Mouse (Mus musculus) heart, adult 2 months (tissue): Measurements from ENCODE around the gene Cd86. TPM values are rescaled to one million over a fixed set of nuclear protein-coding genes. Genes with fewer than 3 reads are reported as not detected.

Experiments used
- DNase-seq, 2 experiments: peaks; one replicate each; pipeline ENCODE4 v3.0.0; 2021
- H3K27ac ChIP-seq: fragments of 200-600 bp; 2 replicates; pipeline ENCODE4 v1.8.1; 2022
- H3K27me3 ChIP-seq: fragments of 200-500 bp; 2 replicates; pipeline ENCODE4 v1.6.1; 2012; ENCODE audit warnings: mild to moderate bottlenecking, low read length, inconsistent platforms, mixed read lengths; ENCODE audit not compliant: control insufficient read depth, insufficient read depth
- H3K36me3 ChIP-seq: fragments of 200-500 bp; 2 replicates; pipeline ENCODE4 v1.6.1; 2012; ENCODE audit warnings: low read length, inconsistent platforms; ENCODE audit not compliant: control insufficient read depth, insufficient read depth
- H3K4me1 ChIP-seq: fragments of 200-500 bp; 2 replicates; pipeline ENCODE4 v1.6.1; 2011; ENCODE audit warnings: low read length; ENCODE audit not compliant: control insufficient read depth, insufficient read depth
- H3K4me3 ChIP-seq: fragments of 200-600 bp; 2 replicates; pipeline ENCODE4 v1.8.1; 2022
- H3K79me2 ChIP-seq: fragments of 200-500 bp; replicated peaks from 2 replicates; pipeline ENCODE4 v1.6.1; 2012; ENCODE audit warnings: mild to moderate bottlenecking, inconsistent platforms, low read length, moderate library complexity, mixed read lengths; ENCODE audit not compliant: control insufficient read depth, insufficient read depth
- H3K9ac ChIP-seq: fragments of 200-500 bp; 2 replicates; pipeline ENCODE4 v1.6.1; 2012; ENCODE audit warnings: low read depth, mild to moderate bottlenecking, control low read depth, inconsistent platforms, low read length, mixed read lengths
- CTCF ChIP-seq: fragments of 200-600 bp; IDR thresholded peaks from 2 replicates; pipeline ENCODE4 v1.8.1; 2022; ENCODE audit warnings: antibody characterized with exemption, mild to moderate bottlenecking, moderate library complexity
- EP300 ChIP-seq: fragments of 200-500 bp; IDR thresholded peaks from 2 replicates; pipeline ENCODE4 v1.6.1; 2011; ENCODE audit warnings: low read depth, low read length, control low read depth; ENCODE audit not compliant: insufficient read depth
- POLR2A ChIP-seq: fragments of 200-500 bp; IDR thresholded peaks from 2 replicates; pipeline ENCODE4 v1.6.1; 2011; ENCODE audit warnings: mild to moderate bottlenecking, low read depth, low read length, control low read depth; ENCODE audit not compliant: insufficient read depth
- WGBS: fragments of 180-500 bp; shearing (Covaris S2); methylation state at CpG from one replicate; pipeline ENCODE4 v1.1.7; 2018; 5-methylcytosine and 5-hydroxymethylcytosine counted together
- intact Hi-C: fragments of 180-260 bp; cut with DNase I; formaldehyde crosslinking; loops from one replicate; pipeline ENCODE4 v1.15.1; 2025
- polyA plus RNA-seq: library from polyadenylated mRNA; depleted of rRNA; stranded (reverse); fragments of >200 nt; gene quantifications from 2 replicates; pipeline ENCODE4 v1.2.3, GENCODE M21; 2012
- total RNA-seq, 2 experiments: library from RNA; stranded (reverse); gene quantifications; 2 replicates each; pipeline ENCODE4 v1.2.3; 2021

The Cd86 gene
- total and polyA plus RNA-seq, 3 experiments, result 1.00 to 1.4 (median 1.1) TPM

- Histone ChIP-seq H3K27ac (no peak overlapping the region), H3K9ac (no peak overlapping the region), H3K79me2 (no peaks in the 10 kb centered on the region), H3K36me3 (no peaks in the 10 kb centered on the region), H3K4me3 (no peak overlapping the region), H3K4me1 (no peaks in the 10 kb centered on the region; the same call in 1 of the 2 replicates), H3K27me3 (no peaks in the 10 kb centered on the region)
- 68% methylated on average over 4 of the region's 4 CpGs for WGBS
- TF ChIP-seq CTCF, result no peak
- no peak for TF ChIP-seq EP300
- TF ChIP-seq POLR2A, result no peak
- intact Hi-C loops, result no loop called here
- DNase-seq, result no peak
These were observed 67.6 kb downstream of the Cd86 start for GRCm38 (mm10) chr16:36598265-36598664.

DNA sequence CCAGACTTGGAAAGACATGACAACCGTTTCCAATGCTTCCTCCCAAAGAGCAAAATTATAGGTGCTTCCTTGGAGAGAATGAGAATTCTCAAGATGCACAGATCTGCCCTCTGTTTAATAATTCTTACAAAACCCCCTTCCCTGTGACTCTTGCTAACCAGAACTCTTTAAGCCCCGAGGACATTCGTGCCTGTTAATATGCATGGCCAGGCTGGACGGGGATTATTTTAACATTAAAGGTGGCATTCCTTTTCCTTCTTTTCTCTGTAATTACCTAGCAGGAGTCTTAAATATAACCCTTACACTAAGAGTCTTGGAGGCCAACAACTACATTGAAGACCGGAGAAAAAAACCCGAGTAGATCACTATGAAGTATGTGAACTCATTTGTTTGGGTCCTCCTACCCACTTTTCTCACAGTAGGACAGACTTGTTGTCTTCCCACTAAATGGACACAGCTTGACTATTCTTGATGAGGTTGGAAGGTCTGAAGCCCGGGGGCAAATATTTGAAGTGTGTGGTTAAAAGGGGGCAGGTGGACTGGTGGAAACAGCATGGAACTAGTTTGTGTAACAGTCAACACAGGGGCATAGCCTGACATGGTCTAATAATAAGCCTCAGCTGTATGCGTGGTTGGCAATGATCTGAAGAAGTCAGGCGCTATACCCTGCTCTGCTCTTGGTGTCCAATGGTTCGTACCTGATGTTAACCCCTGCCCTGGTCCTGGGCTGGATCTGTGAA, 69.0 kb downstream of the Cd86 start:
- TF ChIP-seq EP300, result no peak
- no peak for TF ChIP-seq CTCF
- no peak for TF ChIP-seq POLR2A
- no peak overlapping the region for H3K9ac ChIP-seq
- no peak for DNase-seq
- H3K36me3 ChIP-seq, result no peaks in the 10 kb centered on the region
- 90% methylated on average over 10 of the region's 10 CpGs for WGBS
- H3K27ac ChIP-seq, result no peak overlapping the region
- no peaks in the 10 kb centered on the region for H3K27me3 ChIP-seq
- no peaks in the 10 kb centered on the region; the same call in 1 of the 2 replicates for H3K4me1 ChIP-seq
- no peaks in the 10 kb centered on the region for H3K79me2 ChIP-seq
- no peak overlapping the region for H3K4me3 ChIP-seq
- intact Hi-C loops, result no loop called here

- TF ChIP-seq CTCF (no peak), POLR2A (no peak), EP300 (no peak)
- intact Hi-C loops, result no loop called here
- WGBS, result 91% methylated on average over 1 of the region's 1 CpGs
These were observed 76.0 kb downstream of the Cd86 start for GRCm38 (mm10) chr16:36589898-36590297.

DNA sequence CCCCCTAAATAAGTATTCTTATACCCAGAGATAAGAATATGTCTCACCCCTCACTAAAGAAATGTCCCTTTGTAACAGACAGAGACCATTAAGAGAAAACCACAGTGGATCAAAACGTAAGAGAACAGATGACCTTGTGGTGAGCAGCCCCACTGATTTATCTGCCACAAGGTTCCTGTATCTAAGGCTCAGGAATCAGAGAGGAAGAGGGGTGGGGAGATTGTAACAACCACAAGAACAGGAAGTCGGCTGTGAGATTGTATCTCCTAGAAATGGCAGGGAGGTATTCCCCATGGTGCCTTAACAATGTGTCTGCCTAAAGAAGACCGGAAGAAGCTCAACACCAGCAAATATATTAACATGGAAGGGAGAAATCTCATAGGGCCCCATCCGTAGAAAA, 77.9 kb downstream of the Cd86 start:
- TF ChIP-seq POLR2A (no peak), EP300 (no peak), CTCF (no peak)
- DNase-seq, result no peak
- 33% methylated on average over 4 of the region's 4 CpGs for WGBS
- Histone ChIP-seq H3K79me2 (no peaks in the 10 kb centered on the region), H3K4me1 (no peaks in the 10 kb centered on the region), H3K4me3 (no peak overlapping the region), H3K9ac (no peak overlapping the region), H3K36me3 (no peaks in the 10 kb centered on the region), H3K27me3 (no peaks in the 10 kb centered on the region), H3K27ac (no peak overlapping the region)
- intact Hi-C loops, result no loop called here

More at GRCm38 (mm10) chr16:36589898-36590297, 76.0 kb downstream of the Cd86 start:
- Histone ChIP-seq H3K4me3 (no peak overlapping the region), H3K27me3 (no peaks in the 10 kb centered on the region), H3K9ac (no peak overlapping the region), H3K27ac (no peak overlapping the region), H3K36me3 (no peaks in the 10 kb centered on the region), H3K4me1 (no peaks in the 10 kb centered on the region), H3K79me2 (no peaks in the 10 kb centered on the region)
- no peak for DNase-seq

DNA sequence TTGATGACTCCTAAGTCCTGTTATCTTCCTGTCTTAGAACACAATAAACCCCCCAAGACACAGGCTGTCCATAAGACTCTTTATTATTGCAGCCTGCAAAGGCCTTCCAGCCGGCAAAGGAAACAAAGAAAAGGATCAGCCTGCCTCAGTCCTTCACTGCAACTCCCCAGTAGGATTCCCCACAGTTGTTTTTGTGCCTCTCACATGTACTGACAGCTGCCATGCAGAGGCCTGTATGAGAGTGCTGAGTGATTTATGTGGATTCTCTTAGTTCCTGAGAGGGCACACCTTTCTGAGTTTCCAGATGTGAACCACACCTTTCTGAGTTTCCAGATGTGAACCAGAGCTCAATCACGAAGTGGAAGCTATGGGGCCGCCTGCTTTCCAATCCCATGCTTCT, 83.8 kb downstream of the Cd86 start:
- H3K79me2 ChIP-seq, result no peaks in the 10 kb centered on the region
- H3K4me1 ChIP-seq, result no peaks in the 10 kb centered on the region
- no peak for TF ChIP-seq EP300
- no peak overlapping the region for H3K27ac ChIP-seq
- no peaks in the 10 kb centered on the region for H3K36me3 ChIP-seq
- DNase-seq, result no peak
- H3K27me3 ChIP-seq, result no peaks in the 10 kb centered on the region
- intact Hi-C loops, result no loop called here
- no peak overlapping the region for H3K9ac ChIP-seq
- 56% methylated on average over 3 of the region's 3 CpGs for WGBS
- H3K4me3 ChIP-seq, result no peak overlapping the region

DNA sequence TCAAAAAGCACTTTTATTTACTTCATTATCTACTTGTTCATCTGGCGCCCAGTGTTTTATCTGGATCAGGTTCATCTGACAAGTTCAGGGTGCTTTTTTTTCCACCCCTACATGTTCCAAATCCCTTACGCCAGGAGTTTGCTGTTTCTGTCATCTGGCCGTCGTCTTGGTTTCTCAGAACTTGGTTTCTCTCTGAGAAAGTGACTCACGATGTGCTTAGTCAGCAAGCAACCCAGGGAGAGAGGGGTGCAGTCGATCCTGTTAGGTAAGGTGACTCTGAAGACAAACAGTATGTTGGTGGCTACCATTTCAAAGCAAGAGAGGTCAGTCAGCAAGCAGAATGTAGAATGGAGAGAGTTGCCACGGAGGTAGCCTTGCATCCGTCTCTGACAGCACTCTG, 93.9 kb downstream of the Cd86 start:
- no peak overlapping the region for H3K27ac ChIP-seq
- intact Hi-C loops, result no loop called here
- H3K79me2 ChIP-seq, result no peaks in the 10 kb centered on the region
- H3K27me3 ChIP-seq, result no peaks in the 10 kb centered on the region
- TF ChIP-seq EP300 (no peak), CTCF (no peak), POLR2A (no peak)
- H3K4me1 ChIP-seq, result no peaks in the 10 kb centered on the region
- no peak overlapping the region for H3K9ac ChIP-seq
- no peak overlapping the region for H3K4me3 ChIP-seq
- DNase-seq, result no peak
- no peaks in the 10 kb centered on the region for H3K36me3 ChIP-seq
- 75% methylated on average over 8 of the region's 8 CpGs for WGBS
